Mouse (Mus musculus): ENCODE results near the gene Fcmr. TPM values are rescaled to one million over a fixed set of nuclear protein-coding genes. Genes with fewer than 3 reads are reported as not detected.

The Fcmr gene
- 0.47 TPM in 1 of 2 replicates, not detected in the other for polyA plus RNA-seq (2015; fragmentation: Nextera tagmentation; extraction: Ambion mirVana)

DNA sequence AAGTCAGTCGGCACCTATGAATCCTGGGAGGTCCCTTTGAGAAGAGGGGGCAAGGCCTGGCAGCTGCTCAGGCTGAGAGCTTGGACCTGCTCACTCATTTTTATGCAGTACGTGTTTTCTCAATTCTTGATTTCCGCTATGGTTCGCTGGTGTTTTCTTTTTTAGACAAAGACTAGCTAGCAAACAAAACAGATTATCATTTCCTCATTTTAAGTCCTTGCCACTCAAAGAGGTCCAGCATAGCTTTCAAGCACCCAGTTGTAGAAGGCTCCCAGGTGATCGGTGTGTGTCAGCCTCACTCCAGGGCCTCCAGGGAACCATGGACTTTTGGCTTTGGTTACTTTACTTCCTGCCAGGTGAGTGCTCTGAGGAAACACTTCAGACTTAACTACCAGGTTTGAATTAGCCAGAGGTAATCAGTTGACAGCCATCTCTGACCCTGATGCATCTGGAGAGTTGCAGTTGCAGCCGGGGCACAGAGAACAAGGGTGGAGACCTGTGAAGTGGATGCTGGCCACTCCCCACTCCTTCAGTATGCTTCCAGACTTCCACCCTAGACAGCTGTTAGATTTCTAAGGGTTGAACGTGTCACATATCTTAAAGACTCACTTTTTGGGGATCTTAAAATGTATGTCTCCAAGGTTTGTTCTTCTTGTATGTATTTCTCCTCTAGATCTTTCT is at the start of gene Fcmr:
Gene Fcmr, plus strand, starts transcription at position 129 of the 681 bp plus-strand sequence.
- Histone ChIP-seq H3K9ac (no peak within 1 kb of the TSS), H3K36me3 (no peaks in the 10 kb centered on the region), H3K4me1 (no peaks in the 10 kb centered on the region), H3K27me3 (no peaks in the 10 kb centered on the region), H3K4me3 (replicated peaks) (no peak within 1 kb of the TSS), H3K4me2 (no peak within 1 kb of the TSS), H3K9me3 (replicated peaks) (no peaks in the 10 kb centered on the region), H3K27ac (no peak within 1 kb of the TSS)
- WGBS = 77% methylated on average over 7 of the region's 7 CpGs
- no peak for ATAC-seq (replicated peaks; ENCODE audit: low FRiP score)

DNA sequence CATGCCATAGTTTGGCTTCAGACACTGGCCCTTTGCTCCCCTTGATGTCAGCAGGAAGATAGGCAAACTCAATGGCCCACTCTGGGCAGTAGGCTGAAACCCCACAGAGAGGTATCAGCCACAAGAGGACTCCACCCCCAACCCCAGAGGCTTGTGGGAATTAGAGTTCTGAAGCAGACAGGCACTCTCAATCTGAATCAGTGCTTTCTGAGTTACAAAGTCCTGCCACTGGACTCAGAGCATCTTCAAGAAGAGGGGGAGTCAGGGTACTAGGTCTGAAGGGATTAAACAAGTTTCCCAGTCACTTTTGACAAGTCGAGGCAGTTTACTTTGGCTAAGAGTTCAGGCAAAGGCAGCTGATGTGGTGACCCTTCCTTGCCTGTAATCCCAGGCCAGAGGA is 45.7 kb upstream of the Fcmr start:
- no peak for ATAC-seq (replicated peaks; ENCODE audit: low FRiP score)
- no peaks in the 10 kb centered on the region for H3K9me3 ChIP-seq (replicated peaks)
- H3K4me3 ChIP-seq (replicated peaks) = no peak overlapping the region
- no peak overlapping the region for H3K27ac ChIP-seq
- H3K9ac ChIP-seq = no peak overlapping the region
- H3K4me2 ChIP-seq = no peak overlapping the region
- WGBS = 88% methylated on average over 1 of the region's 1 CpGs
- H3K27me3 ChIP-seq = no peaks in the 10 kb centered on the region
- H3K36me3 ChIP-seq = no peaks in the 10 kb centered on the region
- H3K4me1 ChIP-seq = no peaks in the 10 kb centered on the region

DNA sequence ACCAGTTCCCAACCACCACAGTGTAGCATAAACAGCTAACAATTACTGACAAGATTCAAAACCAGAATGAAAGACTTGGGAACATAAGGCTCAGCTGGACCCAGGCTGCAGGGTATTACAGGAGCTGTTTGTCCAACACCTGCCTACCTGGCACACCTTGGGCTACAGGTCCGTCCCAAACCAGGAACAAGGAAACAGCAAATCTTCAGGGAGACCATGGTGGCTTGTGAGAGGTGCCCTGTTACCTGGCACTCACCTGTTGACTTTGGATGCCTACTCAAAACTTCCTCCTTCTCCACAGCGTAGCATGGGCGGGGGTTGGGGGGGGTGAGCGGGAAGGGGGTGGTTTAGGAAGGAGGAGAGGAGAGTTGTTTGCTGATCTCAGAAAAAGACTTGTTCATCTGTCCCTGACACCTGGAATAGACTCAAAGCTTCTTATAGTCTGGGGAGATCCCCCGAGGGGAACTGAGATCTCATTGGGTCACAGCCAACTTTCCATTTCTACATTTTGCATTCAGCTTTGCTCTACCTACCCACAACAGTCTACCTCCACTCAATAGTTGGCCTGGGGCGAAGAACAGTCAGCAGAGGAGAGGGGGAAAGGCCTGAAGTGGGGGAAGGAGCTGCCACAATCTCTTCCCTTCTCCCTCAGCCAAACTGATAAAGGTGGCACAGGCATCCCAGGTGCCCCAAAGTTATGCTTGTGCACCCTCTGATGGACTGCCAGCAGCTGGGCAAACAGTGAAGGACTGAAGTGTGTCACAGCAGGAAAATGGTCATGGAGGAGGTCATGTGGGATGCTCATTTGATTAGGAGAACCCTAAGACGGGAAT is 44.9 kb upstream of the Fcmr start:
- Histone ChIP-seq H3K27ac (no peak overlapping the region), H3K4me1 (no peaks in the 10 kb centered on the region)

DNA sequence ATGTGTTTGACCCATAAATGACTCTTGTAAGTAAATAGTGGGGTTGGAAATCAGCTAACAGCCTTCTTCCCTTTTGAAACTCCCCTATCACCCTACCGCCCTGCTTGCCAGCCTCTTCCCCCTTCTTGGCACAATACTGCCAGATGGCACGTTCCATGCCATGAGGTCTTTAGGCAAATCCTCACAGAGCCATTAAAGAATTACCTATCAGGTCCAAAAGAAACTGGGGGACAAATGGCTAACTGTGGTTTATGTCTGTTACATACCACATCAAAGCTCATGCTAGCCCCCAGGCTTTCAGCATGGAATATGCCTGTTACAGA is 44.4 kb upstream of the Fcmr start:
- Histone ChIP-seq H3K27ac (no peak overlapping the region), H3K9me3 (replicated peaks) (no peaks in the 10 kb centered on the region), H3K4me2 (no peak overlapping the region), H3K4me1 (no peaks in the 10 kb centered on the region), H3K27me3 (no peaks in the 10 kb centered on the region), H3K4me3 (replicated peaks) (no peak overlapping the region), H3K9ac (no peak overlapping the region), H3K36me3 (no peaks in the 10 kb centered on the region)
- WGBS = 79% methylated on average over 2 of the region's 2 CpGs
- no peak for ATAC-seq (replicated peaks; ENCODE audit: low FRiP score)

More for the DNA sequence above, 44.9 kb upstream of the Fcmr start:
- Histone ChIP-seq H3K4me2 (no peak overlapping the region), H3K27me3 (no peaks in the 10 kb centered on the region), H3K9ac (no peak overlapping the region), H3K36me3 (no peaks in the 10 kb centered on the region), H3K4me3 (replicated peaks) (no peak overlapping the region), H3K9me3 (replicated peaks) (no peaks in the 10 kb centered on the region)
- ATAC-seq (replicated peaks; ENCODE audit: low FRiP score) = no peak
- WGBS = 73% methylated on average over 7 of the region's 7 CpGs

DNA sequence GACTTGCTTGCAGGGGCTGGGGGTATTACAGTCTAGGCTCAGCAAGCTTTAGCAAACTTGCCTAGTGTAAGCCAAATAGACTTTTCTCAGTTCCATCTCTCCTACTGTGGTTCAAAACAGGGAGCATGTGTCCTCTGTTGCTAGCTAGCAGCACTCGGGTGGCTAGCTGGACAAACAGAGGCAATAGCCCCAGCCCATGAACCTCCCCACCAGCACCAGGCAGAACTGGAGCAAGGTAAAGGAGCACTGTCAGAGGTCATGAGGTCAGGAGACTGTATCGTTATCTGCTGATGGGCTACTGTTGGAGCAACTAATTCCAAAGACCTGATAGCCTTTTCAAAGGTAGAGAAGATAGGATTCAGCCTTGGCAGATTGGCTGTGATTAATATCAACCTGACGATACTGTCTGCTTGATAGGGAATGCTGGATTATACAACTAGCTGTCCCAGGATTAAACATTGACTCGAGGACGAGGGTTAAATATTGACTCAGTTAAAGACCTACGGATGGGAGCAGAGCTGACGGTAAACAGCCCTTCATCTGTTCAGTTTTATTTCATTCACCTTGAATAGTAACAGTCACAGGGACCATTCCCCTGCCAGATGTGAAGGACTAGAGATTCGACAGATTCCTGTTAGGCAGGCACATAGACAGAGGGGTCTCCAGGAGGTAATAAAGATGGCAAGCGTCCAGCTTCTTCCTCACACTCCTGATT is 43.4 kb upstream of the Fcmr start:
- H3K4me2 ChIP-seq = no peak overlapping the region
- ATAC-seq (replicated peaks; ENCODE audit: low FRiP score) = peak; percentile 68
- H3K4me1 ChIP-seq = no peaks in the 10 kb centered on the region
- 72% methylated on average over 9 of the region's 9 CpGs for WGBS
- no peaks in the 10 kb centered on the region for H3K27me3 ChIP-seq
- H3K36me3 ChIP-seq = no peaks in the 10 kb centered on the region
- H3K9me3 ChIP-seq (replicated peaks) = no peaks in the 10 kb centered on the region
- H3K27ac ChIP-seq = peak overlapping the region; percentile 48
- no peak overlapping the region for H3K4me3 ChIP-seq (replicated peaks)
- H3K9ac ChIP-seq = no peak overlapping the region

DNA sequence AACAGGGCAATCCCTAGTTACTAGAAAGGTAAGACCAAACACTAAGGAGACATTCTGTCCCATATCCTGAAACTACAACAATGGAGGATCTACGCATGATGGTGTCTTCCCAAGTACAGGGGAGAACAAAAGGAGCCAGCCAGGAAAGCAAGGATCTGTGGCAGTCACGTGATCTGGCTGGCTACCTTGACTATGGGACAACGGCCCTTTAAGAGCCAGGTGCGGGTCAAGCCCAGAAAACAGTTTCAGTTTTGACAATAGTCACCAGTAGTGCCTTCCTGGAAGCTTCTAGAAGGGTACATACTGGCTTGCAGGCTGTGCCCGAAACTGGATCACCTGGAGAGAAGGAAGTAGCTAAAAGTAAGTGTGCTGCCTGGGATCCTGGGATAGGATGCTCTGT is 39.0 kb upstream of the Fcmr start, which contains the start of gene Pigr:
Gene Pigr, plus strand, starts transcription at position 237 of the 400 bp plus-strand sequence.
- ATAC-seq (replicated peaks; ENCODE audit: low FRiP score) = no peak
- Histone ChIP-seq H3K27ac (no peak within 1 kb of the TSS), H3K9me3 (replicated peaks) (no peaks in the 10 kb centered on the region), H3K27me3 (no peaks in the 10 kb centered on the region), H3K9ac (no peak within 1 kb of the TSS), H3K4me1 (0 out of 2 replicates have a peak, but pooled peaks cover 4% of the 10 kb centered on the region), H3K4me2 (no peak within 1 kb of the TSS), H3K36me3 (no peaks in the 10 kb centered on the region), H3K4me3 (replicated peaks) (no peak within 1 kb of the TSS)
- 88% methylated on average over 5 of the region's 5 CpGs for WGBS

DNA sequence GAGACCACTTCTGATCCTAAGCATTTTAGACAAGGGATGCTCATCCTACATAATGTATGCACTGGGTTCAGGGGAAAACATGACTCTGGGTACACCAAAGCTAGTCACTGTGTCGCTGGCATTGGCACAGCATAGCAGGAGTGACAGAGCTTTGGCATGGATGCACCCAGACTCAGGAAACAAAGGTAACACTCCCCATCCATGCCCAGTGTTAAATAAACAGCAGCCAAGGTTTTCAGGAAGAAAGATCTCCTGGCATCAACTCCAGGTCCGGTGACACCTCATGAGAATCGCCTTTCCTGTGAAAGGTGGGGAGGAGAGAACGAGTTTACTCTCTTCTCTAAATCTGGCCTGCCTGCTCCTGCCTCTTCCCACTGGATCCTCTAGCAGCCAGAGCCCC is 36.8 kb upstream of the Fcmr start:
- no peak for ATAC-seq (replicated peaks; ENCODE audit: low FRiP score)
- WGBS = 78% methylated on average over 4 of the region's 4 CpGs
- H3K27ac ChIP-seq = no peak overlapping the region

DNA sequence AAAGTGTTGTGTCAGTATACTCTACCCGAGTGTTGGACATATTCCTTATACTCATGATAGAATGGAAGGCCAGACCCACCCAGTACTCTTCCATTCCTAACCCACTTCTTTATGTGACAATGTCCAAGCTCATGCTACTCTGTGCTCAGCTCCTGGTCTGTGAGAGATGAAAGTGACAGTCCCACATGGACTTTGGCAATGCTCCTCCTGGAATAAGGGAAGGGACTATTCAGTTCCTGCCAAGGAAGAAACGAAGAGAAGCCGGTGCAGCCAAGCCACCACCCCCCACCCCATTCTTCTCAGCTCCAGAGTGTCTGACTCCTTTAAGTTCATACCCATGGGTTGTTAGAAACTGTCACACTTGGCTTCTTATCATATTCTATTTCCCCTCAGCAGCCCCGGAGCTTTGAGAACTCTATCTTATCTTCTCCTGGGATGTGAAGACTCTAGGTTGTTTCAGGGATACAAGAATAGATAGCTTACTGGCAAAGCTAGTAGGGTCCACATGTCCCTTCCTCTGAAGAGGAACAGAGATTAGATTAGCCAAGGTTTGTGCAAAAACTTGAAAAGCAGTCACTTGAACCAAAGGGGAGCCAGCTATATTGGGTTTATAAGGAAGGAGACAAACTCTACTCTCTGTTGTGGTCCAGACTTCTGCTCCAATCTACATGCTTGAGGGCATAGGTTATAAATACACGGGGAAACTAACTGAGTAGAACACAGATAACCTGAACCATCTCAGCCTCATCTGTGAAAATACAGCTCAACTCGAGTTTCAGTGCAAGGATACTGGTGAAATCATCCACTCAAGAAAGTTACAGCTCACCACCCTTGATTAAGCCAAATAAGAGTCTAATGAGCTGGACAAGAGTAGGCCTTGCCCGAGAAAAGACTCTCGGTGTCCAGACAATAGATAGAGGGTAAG is 35.3 kb upstream of the Fcmr start:
- Histone ChIP-seq H3K9ac (no peak overlapping the region), H3K27me3 (no peaks in the 10 kb centered on the region), H3K4me1 (peaks cover 16% of the 10 kb centered on the region), H3K4me2 (no peak overlapping the region), H3K9me3 (replicated peaks) (no peaks in the 10 kb centered on the region), H3K36me3 (no peaks in the 10 kb centered on the region), H3K4me3 (replicated peaks) (no peak overlapping the region), H3K27ac (no peak overlapping the region)
- ATAC-seq (replicated peaks; ENCODE audit: low FRiP score) = peak; percentile 54; the same call in 1 of the 2 replicates
- 50% methylated on average over 8 of the region's 8 CpGs for WGBS

More for the DNA sequence above, 36.8 kb upstream of the Fcmr start:
- H3K9me3 ChIP-seq (replicated peaks) = no peaks in the 10 kb centered on the region
- no peak overlapping the region for H3K9ac ChIP-seq
- H3K27me3 ChIP-seq = no peaks in the 10 kb centered on the region
- peaks cover 16% of the 10 kb centered on the region for H3K4me1 ChIP-seq
- H3K36me3 ChIP-seq = no peaks in the 10 kb centered on the region
- no peak overlapping the region for H3K4me3 ChIP-seq (replicated peaks)
- H3K4me2 ChIP-seq = no peak overlapping the region

DNA sequence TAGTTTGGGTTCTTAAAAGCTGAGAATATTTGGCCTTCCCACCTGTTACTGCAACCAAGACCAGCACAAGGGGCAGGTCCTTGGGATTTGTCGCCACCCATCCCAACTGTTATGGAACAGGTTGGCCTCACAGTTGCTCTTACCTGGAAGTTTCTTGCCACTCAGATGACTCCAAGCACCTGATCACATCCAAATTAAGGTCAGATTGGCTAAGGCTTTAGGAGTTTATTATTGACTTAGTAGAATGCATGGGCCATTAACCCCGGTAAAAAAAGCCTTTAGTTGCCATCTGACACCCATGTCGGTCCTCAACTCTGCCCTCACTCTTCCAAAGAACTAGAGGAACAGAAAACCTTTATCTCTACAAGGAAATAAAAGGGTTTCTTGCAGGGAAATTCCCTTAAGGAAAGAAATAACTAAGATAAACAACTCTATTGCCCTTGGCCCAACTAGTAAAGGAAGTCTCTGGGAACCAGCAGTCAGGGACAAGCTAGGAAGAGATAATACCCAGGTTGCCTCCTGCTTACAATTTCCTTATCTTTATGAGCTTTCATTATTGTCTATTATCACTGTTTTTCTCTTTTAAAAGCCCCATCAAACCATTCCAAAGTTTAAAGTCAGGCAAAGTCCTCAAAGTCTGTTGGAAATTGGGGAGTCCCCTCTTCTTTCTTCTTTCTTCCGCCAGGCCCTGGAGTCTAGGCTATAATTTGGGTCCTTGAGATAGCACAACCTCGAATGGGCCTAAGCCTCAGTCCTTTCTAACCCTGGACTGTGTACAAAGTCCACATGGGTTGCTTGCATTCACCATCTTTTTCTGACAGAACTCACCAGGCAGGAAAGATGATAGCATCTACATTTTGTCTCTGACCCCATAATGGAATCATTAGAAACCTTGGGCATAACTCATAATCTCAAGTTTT is 33.0 kb upstream of the Fcmr start:
- Histone ChIP-seq H3K9me3 (replicated peaks) (no peaks in the 10 kb centered on the region), H3K27ac (peak overlapping the region; percentile 43; the same call in 1 of the 2 replicates), H3K4me1 (peaks cover 16% of the 10 kb centered on the region), H3K4me2 (no peak overlapping the region), H3K9ac (no peak overlapping the region), H3K4me3 (replicated peaks) (no peak overlapping the region), H3K27me3 (no peaks in the 10 kb centered on the region), H3K36me3 (no peaks in the 10 kb centered on the region)
- peak; percentile 50 for ATAC-seq (replicated peaks; ENCODE audit: low FRiP score)
- 55% methylated on average over 5 of the region's 5 CpGs for WGBS

DNA sequence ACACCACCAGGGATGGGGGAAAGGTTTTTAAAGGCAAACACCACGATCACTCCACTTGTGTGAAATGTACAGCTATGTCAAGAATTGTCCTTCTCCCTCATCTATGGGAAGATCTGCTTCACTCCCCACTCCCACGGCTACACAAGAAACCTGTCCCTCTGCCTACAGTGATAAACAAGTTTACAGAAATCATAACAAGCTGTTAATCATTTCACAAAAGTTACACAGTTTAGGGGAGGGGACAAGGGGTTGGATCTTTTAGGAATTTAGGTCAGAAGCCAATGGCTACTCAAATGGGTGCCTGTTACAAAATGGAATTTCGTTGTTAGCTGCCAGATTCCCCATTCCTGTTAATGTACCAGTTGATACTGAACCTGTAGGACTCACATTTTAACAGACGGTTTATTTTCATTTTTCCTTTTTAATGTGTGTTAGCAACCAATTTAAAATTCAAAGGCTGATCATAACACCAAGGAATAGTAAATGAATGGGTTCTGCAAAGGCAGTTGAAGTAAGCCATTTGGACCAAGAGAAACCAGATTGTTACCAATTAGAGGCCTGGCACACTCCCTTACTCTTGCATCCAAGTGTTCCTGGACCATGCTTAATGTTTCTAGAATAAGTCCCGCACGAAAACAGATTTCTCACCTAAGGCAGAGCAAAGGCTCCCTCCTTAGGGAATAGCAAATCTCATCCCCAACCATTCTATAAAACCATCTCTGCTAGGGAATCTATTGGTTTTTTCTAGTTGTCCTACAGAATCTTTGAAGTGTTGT is 30.1 kb upstream of the Fcmr start:
- 80% methylated on average over 6 of the region's 6 CpGs for WGBS
- H3K4me3 ChIP-seq (replicated peaks) = no peak overlapping the region

More for the DNA sequence above, 30.1 kb upstream of the Fcmr start:
- ATAC-seq (replicated peaks; ENCODE audit: low FRiP score) = no peak
- Histone ChIP-seq H3K4me2 (no peak overlapping the region), H3K4me1 (peaks cover 13% of the 10 kb centered on the region), H3K9ac (no peak overlapping the region), H3K27me3 (no peaks in the 10 kb centered on the region), H3K9me3 (replicated peaks) (no peaks in the 10 kb centered on the region), H3K27ac (no peak overlapping the region), H3K36me3 (no peaks in the 10 kb centered on the region)
